Mouse (Mus musculus) CD4-positive, CD25-positive, alpha-beta regulatory T cell, adult 2 months (primary cell): Measurements from ENCODE around the gene Abca2.

ENCODE experiments used
- DNase-seq: peaks from one replicate; pipeline ENCODE4 v3.0.0-alpha.2; 2012; ENCODE audit warnings: low read depth, low spot score

Abca2 gene

DNA sequence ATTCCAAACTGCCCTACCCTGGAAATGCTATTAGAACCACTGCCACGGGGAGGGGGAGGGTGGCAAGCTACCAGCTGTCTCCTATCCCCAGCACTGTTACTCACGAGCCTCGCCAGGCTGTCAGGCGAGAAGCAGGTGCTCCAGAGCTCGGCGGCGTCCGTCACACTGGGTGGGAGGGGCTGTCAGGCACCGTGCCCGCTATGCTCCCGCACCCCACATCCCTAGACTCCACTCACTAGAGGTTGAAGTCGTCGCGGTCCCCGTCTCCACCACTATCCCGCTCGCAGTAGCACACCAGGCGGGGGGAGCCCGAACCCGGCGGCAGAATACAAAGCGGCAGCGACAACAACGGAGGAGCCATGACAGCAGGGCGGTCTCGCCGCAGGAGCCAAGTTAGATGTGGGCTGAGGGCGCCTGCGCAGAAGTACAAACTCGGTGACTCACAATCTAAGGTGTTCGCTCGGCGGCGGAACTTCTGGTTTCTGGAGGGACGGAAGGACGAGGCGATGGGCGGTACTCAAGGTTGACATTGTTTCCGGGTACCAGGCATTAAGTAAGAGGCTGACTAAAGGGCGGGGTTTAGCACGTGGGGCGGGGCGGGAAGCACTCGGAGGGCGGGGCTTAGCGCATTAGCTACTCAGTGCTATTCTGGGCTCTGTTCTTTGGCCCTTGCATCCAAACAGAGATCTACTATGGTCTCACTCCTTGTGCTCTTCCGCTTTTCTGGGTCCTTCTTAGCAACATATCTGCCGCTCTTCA lies 32.2 kb downstream of the Abca2 start, which contains the start of gene Paxx:
Paxx (minus strand) TSS at position 544 of the 759 bp plus-strand sequence.
- peak; percentile 99 for DNase-seq

DNA sequence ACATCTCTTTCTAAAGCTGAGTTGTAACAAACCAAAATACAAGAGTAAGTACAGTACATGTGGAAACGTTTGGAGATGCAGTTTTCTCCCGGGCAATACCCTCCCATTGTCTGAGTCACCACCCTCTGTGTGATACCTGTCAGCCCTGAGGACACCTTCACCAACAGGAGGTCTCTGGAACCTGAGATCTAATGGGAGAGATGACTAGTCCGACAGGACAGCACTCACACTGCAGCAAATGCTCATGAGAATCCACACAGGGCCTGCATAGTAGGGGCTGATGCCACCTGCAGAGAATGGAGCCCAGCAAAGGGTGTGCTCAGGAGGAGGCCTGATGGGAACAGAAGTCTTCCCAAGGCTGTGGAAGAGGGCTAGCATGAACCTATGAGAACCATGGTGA lies 32.9 kb downstream of the Abca2 start:
- DNase-seq = no peak

DNA sequence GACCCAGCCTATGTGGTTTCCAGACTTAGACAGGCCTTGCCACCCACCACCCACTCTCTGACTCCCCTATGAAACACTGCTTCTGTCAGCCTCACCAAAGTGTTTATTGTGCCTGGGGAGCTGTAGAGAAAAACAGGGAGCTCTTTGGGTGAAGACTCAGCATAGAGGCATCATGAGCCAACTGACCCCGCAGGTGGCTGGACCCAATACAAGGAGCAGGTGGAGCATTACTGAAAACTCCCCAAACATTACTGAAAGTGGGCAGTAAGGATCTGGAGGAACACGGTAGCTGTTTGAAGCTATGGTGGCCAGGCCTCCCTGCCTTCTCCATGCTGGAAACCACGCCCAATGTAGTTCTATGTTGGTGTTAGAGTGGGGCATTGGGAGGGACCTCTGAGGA lies 35.1 kb downstream of the Abca2 start:
- no peak for DNase-seq

DNA sequence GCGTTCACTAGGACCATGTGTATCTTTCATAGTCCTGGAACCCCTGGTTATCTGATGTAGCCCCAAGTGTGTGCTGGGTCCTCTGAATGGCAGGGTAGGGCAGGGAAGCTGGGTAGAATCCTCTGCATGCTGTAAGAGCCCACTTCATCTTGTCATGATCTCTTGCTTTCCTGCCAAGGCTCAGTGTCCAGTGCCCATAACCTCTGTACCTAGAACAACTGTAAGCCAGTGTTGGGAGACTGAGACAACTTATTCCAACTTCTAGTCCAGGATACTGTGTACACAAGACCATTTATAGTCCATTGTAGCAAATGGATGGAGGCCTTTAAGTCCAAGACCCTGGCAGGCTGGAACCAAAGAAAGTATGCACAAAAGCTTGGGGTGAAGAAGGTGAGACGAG lies 36.8 kb downstream of the Abca2 start:
- no peak for DNase-seq

DNA sequence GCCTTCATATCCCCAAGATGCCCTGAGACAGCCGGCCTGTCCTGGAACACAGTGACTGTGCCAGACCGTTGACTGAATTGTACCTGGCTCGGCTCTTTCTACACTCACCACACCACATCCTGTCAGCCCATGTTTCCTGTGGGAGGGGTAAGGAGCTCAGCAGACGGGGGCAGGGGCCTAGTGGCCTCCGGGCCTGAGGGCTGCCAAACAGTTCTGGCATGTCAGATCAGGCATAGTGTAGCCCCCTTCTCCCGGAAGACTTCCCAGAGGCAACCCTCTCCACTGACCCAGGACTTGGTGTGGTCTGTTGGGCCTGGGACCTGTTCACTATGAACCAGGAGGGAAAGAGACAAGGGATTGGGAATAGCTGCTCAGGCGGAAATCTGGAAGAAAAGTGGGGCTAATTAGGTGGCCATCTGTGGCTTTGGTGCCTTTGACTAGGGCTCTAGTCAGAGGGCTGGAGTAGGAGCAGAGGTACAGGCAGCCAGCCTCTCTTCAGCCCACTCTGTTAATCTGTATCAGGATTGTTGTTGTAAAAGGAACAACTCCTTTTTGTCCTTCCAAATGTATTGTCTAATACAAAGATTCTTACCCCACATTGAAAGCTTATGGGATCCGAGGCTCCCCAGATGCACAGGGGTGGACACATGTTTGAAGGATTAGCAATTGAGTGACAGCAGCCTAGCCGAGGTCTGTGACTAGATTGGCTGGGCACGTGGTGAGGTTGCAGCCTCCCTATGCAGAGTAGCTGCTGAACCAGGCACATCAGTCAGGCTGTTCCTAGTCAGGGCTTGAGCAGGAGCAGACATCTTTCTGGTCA lies 37.5 kb downstream of the Abca2 start:
- peak; percentile 87 for DNase-seq

DNA sequence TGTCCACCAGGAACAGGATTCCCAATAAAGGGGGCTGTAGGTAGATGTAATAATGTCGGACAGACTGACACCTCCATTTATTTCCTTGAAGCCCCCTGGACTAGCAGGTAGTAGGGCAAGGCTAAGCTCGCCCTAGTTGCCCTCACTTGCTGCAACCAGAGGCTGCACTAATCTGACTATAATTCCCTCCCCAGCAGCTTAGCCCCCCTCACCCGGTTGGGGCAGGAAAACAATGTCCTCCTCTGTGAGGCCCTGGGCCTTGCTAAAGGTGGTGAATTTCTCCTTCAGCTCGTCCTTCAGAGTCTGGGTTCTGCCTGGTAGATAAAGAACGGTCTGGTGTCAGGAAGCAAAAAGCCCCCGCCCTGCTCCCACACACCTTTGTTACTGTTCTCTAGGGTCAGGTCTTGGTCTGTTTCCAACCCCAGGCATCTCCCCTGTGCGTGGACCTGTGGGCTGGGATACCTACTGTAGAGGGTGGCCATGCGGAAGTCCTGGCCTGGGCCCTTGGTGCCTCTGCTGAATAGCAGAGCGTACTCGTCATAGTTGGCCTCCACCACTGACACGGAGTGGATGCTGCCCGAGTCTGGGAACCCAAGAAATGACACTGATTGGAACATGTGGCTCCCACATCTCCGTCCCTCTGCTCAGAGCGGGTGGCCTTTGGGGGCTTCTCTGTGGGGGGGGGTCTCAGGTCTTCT lies 39.3 kb downstream of the Abca2 start:
- DNase-seq = no peak

DNA sequence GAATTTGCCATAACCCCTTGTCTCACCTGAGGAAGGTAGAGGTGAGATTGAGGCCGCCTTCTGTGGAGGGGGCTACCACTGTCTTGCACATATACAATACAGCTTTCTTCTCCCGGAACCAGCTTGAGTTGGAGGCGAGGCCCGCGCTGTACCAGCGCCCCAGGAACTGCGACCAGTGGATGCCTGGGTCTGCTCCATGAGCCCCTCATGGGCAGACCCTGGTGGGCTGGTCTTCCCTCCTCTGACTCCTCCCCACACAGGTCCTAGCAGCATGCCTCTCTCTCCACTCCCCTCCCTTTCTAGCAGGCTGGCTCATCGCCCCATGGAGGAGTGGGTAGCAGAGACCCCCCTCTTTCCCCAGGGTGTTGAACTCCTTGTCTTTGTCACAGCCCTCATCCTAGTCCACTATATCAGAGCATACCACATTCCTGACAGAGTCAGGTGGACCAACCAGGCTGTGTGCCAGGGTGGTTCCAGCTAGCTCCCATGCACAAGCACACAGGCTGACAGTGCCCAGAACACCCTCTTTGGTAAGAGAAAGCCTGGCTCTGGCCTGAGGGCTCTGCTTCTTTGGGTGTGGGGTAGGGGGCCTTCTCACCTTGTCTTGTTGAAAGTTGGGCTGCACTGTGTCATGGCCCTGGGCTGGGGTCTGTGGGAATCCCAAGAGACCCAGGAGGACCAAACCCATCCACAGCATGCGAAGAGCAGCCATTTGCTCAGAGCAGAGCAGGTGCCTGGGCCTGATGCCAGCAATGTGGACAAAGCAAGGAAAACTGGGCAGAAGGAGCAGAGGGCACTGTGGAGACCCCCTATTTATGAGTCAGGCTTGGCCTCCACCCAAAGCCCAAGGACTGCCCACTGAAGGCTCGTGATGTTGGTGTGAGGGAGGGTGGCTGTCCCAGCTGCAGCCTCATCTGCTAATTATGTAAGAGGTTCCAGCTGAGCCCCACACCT lies 40.7 kb downstream of the Abca2 start:
- DNase-seq = no peak

DNA sequence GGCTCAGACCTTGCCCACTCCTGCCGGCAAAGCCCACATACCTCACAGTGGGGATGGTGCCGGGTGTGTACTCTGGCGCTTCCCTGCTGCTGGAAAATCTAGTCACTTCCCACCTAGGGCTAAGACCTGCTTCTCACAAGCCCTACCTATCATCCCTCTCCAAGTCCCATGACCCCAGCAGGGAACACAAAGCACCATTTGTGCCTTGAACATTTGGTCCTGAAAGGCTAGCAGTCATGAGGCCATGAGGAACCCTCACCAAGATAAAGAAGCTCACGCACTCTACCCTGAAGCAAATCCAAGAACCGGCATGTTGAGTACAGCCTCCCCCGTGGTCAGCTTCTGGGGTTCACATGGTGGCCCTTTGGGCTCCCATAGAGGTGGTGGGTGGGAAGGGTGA lies 41.5 kb downstream of the Abca2 start, which contains the start of gene Ptgds:
Ptgds (minus strand) TSS at position 78 of the 400 bp plus-strand sequence.
- no peak for DNase-seq

DNA sequence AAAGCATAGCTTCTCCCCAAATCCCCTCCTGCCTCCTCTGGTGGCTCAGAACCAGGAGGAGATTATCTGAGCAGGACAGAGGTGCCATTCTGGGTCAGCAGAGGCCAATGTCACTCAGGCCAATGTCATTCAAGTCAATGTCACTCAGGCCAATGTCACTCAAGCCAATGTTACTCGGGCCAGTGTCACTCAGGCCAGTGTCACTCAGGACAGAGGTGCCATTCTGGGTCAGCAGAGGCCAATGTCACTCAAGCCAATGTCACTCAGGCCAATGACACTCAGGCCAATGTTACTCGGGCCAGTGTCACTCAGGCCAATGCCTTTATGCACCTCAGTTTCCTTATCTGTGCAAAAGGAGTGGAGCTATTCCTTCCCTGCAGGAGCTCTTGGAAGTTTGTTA lies 44.0 kb downstream of the Abca2 start:
- no peak for DNase-seq

DNA sequence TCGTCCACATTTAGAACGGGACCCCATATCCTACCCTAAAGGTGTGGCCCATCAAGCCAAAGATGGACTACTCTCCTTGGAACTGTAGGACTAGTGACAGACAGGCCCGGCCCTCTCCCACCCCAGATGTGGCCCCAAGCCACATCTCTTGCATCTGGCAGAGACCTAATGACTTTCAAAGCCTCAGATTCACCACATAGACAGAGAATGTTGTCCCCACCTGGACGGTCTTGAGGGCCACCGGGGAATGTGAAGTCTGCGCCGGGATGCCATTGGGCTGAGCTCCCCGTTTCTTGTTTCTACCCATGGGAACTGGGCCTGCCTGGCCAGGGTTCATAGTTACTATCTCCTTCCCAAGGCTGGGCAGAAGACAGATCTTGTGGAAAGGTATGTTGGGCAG lies 49.0 kb downstream of the Abca2 start:
- no peak for DNase-seq

DNA sequence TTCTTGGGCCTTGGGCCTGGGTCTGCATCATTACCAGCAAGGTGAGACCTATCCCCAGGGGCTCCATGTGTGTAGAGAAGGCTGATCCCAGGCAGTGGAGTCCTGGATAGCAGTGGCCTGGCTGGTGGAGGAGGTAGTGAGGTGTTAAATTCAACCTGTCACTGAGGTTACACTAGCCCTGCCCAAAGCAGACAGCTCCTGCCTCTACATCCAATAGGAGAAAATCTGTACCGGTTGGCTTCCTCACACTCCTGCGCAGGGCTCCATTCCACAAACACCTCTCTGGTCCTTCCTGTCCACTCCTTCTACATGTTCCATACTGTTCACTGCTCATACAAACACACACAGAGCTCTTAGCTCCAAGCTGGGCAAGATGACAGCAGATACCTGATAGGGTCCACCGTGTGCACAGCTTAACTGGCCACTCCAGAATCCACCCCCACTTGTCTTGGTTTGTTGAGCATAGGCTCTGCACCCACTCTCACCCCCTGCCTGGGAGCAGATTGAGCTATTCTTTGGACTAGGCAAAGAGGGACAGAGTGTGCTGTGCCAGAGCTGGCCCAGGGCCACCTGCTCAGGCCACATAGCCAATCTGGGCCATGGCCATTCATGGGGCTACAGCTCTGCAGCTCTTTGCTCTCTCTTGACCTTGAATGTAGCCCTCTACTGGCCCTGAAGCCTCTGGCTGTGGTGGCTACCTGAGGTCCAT lies 49.6 kb downstream of the Abca2 start:
- DNase-seq = no peak

DNA sequence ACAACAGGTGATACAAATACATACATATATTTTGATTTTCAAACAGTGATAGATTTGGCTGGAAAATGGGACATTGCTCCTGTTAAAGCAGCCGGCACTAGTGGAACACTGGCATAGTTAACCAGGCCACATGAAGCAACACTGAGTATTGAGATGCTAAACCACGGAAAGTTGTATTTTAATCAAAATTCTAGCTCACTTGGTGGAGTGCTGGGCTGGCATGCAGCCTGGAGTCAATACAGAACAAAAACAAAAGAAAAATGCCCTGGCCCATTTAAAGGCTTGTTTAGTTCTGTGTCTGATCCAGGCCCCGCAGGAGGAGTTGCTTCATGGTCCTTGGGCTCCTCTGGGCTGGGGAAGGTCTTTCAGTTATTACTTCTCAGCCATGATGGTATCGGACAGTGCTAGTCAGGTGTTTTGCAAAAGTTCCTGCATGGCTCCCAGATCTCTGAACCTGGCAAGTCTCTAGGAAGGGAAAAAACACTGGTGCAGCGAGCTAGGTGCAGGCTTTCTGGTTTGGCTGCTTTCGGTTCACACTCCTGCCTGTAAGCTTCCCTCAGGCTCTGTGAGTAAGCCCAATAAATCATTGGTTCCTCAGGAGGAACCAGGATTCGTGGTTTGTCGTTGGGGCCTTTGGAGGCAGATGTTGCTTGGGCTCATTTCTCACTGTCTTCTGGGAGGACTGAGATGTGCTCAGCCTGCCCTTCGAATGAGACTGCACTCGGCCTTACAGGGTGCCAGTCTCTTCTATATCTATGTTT lies 51.2 kb downstream of the Abca2 start:
- DNase-seq = no peak

DNA sequence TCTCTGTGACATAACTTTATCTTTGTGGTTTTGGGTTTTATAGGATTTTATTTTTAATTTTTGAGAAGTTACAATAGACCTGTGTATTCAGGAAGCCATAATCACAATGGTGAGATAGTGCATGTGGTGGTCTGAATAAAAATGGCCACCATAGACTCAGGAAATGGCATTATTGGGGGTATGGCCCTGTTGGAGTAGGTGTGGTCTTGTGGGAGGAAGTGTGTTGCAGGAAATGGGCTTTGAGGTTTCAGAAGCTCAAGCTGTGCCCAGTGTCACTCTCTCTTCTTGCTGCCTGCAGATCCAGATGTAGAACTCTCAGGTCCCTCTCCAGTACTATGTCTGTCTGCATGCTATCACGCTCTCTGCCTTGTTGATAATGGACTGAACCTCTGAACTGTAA lies 52.0 kb downstream of the Abca2 start:
- DNase-seq = no peak

DNA sequence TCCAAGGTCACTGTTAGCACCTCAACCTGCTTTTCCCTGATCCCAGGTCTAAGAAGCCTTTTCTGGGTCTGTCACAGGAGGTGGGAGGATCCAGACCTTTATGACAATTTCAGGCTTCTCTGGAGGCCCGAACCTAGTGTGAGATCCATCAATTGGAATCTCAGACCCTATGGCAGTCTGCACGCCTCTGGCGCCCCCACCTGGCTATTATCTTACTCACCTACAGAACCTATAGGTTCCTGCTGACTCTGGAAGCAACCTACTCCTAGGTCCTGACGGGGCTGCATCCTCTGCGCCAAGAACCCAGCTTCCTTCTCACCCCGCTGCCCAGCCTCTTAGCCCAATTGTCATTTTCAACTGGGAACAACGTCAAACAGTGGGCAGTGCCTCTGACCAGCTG lies 54.5 kb downstream of the Abca2 start:
- peak; percentile 90 for DNase-seq

DNA sequence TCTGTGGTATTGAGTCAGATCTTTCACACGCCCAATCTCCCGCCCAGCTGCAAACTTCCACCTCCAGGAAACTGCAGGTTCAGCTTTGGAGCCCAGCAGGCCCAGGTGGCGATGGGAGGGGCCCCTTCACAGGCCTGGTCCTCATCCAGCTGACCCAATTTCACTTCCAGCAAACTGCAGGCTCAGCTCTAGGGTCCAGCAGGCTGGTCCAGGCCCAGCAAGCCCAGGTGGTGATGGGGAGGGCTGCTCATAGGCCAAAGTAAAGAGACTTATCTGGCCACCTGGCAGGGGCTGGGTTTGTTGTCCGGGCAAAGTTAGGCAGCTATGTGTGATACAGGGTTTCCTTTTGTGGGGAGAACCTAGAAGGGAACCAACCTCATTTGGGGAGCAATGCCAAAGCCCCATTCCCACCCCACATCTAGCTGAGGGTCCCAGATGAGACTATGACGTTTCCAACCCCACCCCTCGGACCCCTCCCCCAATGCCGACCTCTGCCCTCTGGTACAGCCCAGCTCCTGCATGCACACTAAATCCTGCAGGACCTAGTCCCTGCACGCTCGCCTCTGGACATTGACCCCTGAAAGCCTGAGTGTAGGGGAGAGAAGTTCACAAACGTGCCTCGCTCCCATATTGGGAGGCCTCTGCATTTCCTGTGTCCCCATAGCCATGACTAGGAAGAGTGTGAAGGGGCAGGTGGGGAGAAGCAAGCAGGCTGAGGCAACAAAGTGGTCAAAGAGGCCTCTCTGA lies 56.6 kb downstream of the Abca2 start:
- no peak for DNase-seq

DNA sequence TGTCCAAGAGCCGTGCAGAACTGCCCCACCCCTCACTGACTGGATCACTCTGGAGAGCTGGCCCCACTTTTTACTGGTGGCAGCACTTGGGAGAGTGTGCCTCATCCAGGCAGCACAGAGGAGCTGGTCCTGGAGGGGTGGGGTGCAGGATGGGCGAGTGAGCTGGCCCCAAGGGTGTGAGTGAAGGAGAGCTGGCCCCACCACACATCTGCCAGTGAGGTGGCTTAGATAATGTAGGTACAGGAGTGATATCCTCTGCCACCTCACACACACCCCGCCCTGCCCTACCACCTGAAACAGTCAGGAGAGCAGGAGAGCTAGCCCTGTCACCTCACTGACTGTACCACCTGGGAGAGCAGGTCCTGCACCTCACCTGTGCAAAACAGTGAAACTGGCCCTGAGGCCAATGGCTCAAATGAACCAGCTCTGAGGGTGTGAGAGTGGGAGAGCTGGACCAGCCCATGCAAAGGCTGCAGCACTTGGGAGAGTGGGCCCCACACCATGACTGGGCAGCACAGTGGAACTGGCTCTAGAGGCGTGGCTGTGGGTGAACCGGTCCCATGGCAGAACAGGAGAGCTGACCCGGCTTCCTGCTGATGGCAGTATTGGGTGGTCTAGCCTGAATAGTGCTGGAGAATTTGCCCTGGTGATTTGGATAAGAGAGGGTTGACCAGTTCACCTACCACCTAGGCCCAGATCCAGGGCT lies 59.6 kb downstream of the Abca2 start:
- no peak for DNase-seq

DNA sequence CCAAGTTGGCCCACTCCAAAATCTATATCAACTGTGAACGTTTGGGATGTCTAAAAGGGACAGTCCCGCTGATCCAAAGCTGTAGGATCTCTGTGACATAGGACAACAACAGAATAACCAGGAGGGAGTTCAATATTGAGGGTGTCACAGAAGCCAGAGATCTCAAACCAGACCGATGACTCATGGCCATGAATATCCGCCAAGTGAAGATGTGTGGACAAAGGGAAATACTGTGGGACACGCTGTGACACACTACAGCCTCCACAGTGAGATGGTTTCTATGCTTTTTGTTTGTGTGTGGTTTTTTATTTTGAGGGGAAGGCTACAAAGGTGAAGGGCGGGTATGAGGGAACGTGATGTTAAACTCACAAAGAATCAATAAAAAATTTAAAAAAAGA lies 60.2 kb downstream of the Abca2 start:
- no peak for DNase-seq

DNA sequence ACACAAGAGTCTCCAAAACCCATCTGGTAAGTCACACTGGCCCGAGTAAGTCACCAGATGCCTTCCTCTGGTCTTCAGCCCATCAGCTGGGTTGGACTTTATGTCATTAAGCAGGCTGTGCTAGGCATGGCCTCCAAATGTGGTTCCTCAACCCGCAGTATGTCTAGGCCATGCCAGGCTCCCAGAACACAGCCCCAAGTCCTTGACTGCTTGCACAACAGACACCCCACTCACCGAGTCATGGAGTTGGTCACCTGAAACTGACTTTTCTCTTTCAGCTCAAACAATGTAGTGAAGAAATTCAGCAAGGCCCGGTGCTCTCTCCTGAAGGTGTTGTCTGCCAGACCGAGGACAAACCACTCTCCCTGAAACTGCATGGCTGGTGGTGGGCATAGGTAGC lies 64.5 kb downstream of the Abca2 start:
- no peak for DNase-seq
